Mouse (Mus musculus) limb, embryonic 14.5 days (tissue): ENCODE results near the gene Adamts16. TPM values are rescaled to one million over a fixed set of nuclear protein-coding genes. Genes with fewer than 3 reads are reported as not detected.
A peak's percentile ranks its signal among the peaks of the same experiment; 100 is the strongest.

Experiments used
- ATAC-seq: fragments of 200-750 bp; cut with Nextera tagmentation; 2 replicates; pipeline ENCODE4 v1.8.0; 2017; ENCODE audit warnings: low read depth, moderate number of reproducible peaks, moderate TSS enrichment; ENCODE audit not compliant: low FRiP score
- DNase-seq: peaks from one replicate; pipeline ENCODE4 v3.0.0-alpha.2; 2015; ENCODE audit warnings: low spot score
- H3K27ac ChIP-seq: fragments of 300-500 bp; sonication (generic); replicated peaks from 2 replicates; pipeline ENCODE4 v1.5.1; 2014; ENCODE audit warnings: low read depth, mild to moderate bottlenecking, low read length, moderate library complexity, mixed read lengths
- H3K27me3 ChIP-seq: fragments of 300-500 bp; sonication (generic); 2 replicates; pipeline ENCODE4 v1.6.1; 2014; ENCODE audit warnings: low read length, mixed read lengths; ENCODE audit not compliant: control insufficient read depth, insufficient read depth
- H3K36me3 ChIP-seq: fragments of 300-500 bp; sonication (generic); 2 replicates; pipeline ENCODE4 v1.6.1; 2014; ENCODE audit warnings: mild to moderate bottlenecking, low read length, moderate library complexity, mixed read lengths; ENCODE audit not compliant: control insufficient read depth, insufficient read depth
- H3K4me1 ChIP-seq: fragments of 300-500 bp; sonication (generic); 2 replicates; pipeline ENCODE4 v1.6.1; 2014; ENCODE audit warnings: antibody characterized with exemption, low read length, mixed read lengths; ENCODE audit not compliant: control insufficient read depth, insufficient read depth
- H3K4me2 ChIP-seq: fragments of 300-500 bp; sonication (generic); replicated peaks from 2 replicates; pipeline ENCODE4 v1.6.1; 2014; ENCODE audit warnings: low read depth, mild to moderate bottlenecking, low read length, moderate library complexity; ENCODE audit not compliant: severe bottlenecking
- H3K4me3 ChIP-seq: fragments of 300-500 bp; sonication (generic); replicated peaks from 2 replicates; pipeline ENCODE4 v1.5.1; 2014; ENCODE audit warnings: low read length
- H3K9ac ChIP-seq: fragments of 300-500 bp; sonication (generic); 2 replicates; pipeline ENCODE4 v1.6.1; 2014; ENCODE audit warnings: mild to moderate bottlenecking, low read depth, low read length, moderate library complexity; ENCODE audit not compliant: severe bottlenecking
- H3K9me3 ChIP-seq: fragments of 300-500 bp; sonication (generic); 2 replicates; pipeline ENCODE4 v1.6.1; 2016; ENCODE audit warnings: low read length; ENCODE audit not compliant: control insufficient read depth
- POLR2A ChIP-seq: fragments of 200-500 bp; IDR thresholded peaks from 2 replicates; pipeline ENCODE4 v1.8.0; 2012; ENCODE audit warnings: inconsistent platforms, mild to moderate bottlenecking, moderate library complexity, borderline replicate concordance; ENCODE audit not compliant: insufficient read depth, insufficient read length; ENCODE audit errors: extremely low read depth
- WGBS: fragments of 180-500 bp; shearing (Covaris S2); extraction: QIAGEN DNeasy Blood & Tissue Kit; methylation state at CpG from one replicate; pipeline ENCODE4 v1.1.7; 2014; 5-methylcytosine and 5-hydroxymethylcytosine counted together
- polyA plus RNA-seq, 2 experiments: library from polyadenylated mRNA; depleted of rRNA in 1 of 2; stranded (reverse) in 1 of 2; unstranded in 1 of 2; fragments of >200 nt; fragmentation: Nextera tagmentation in 1 of 2; extraction: Ambion mirVana in 1 of 2; gene quantifications; 2 replicates each; pipeline versions ENCODE4 v1.2.1 to v1.2.3; 2012 to 2014

The Adamts16 gene
- polyA plus RNA-seq, 2 experiments, result 1.8 to 4.7 TPM

- DNase-seq (no peak), ATAC-seq (peak; percentile 34; the same call in 1 of the 2 replicates)
- Histone ChIP-seq H3K27ac (no peak overlapping the region), H3K4me2 (no peak overlapping the region), H3K9ac (no peak overlapping the region), H3K4me1 (no peaks in the 10 kb centered on the region), H3K4me3 (no peak overlapping the region), H3K9me3 (no peaks in the 10 kb centered on the region), H3K27me3 (no peaks in the 10 kb centered on the region), H3K36me3 (no peaks in the 10 kb centered on the region)
- whole genome bisulfite sequencing, result 88% methylated on average over 6 of the region's 6 CpGs
- no peak for TF ChIP-seq POLR2A
Measured at GRCm38 (mm10) chr13:70832593-70833138, 8.9 kb downstream of the Adamts16 start.

GRCm38 (mm10) chr13:70831041-70831440, 10.6 kb downstream of the Adamts16 start:
- DNase-seq (peak; percentile 83), ATAC-seq (no peak)
- no peak overlapping the region for H3K4me3 ChIP-seq
- no peaks in the 10 kb centered on the region for H3K9me3 ChIP-seq
- no peaks in the 10 kb centered on the region for H3K4me1 ChIP-seq
- H3K27ac ChIP-seq, result no peak overlapping the region
- H3K4me2 ChIP-seq, result no peak overlapping the region
- 48% methylated on average over 4 of the region's 4 CpGs for WGBS
- no peaks in the 10 kb centered on the region for H3K27me3 ChIP-seq
- no peak overlapping the region for H3K9ac ChIP-seq
- no peaks in the 10 kb centered on the region for H3K36me3 ChIP-seq
- no peak for TF ChIP-seq POLR2A

- Histone ChIP-seq H3K27me3 (no peaks in the 10 kb centered on the region), H3K27ac (no peak overlapping the region), H3K4me2 (no peak overlapping the region), H3K4me3 (no peak overlapping the region), H3K4me1 (peaks cover 9% of the 10 kb centered on the region; the same call in 1 of the 2 replicates), H3K9me3 (no peaks in the 10 kb centered on the region), H3K9ac (no peak overlapping the region), H3K36me3 (no peaks in the 10 kb centered on the region)
- peak; percentile 52 for ATAC-seq
- 35% methylated on average over 4 of the region's 4 CpGs for WGBS
- DNase-seq, result no peak
- no peak for TF ChIP-seq POLR2A
Measured at GRCm38 (mm10) chr13:70827507-70827906, 14.1 kb downstream of the Adamts16 start.

- DNase-seq (no peak), ATAC-seq (peak; percentile 35)
- H3K27ac ChIP-seq, result no peak overlapping the region
- peaks cover 9% of the 10 kb centered on the region; the same call in 1 of the 2 replicates for H3K4me1 ChIP-seq
- no peaks in the 10 kb centered on the region for H3K36me3 ChIP-seq
- WGBS, result 27% methylated on average over 5 of the region's 5 CpGs
- no peak overlapping the region for H3K4me2 ChIP-seq
- no peak overlapping the region for H3K9ac ChIP-seq
- no peak for TF ChIP-seq POLR2A
- no peak overlapping the region for H3K4me3 ChIP-seq
- no peaks in the 10 kb centered on the region for H3K9me3 ChIP-seq
- no peaks in the 10 kb centered on the region for H3K27me3 ChIP-seq
Measured at GRCm38 (mm10) chr13:70825265-70825664, 16.3 kb downstream of the Adamts16 start.

GRCm38 (mm10) chr13:70823757-70824156, 17.9 kb downstream of the Adamts16 start:
- Histone ChIP-seq H3K36me3 (no peaks in the 10 kb centered on the region), H3K27ac (no peak overlapping the region), H3K4me3 (no peak overlapping the region), H3K4me2 (no peak overlapping the region), H3K9me3 (no peaks in the 10 kb centered on the region), H3K4me1 (peaks cover 9% of the 10 kb centered on the region; the same call in 1 of the 2 replicates), H3K27me3 (no peaks in the 10 kb centered on the region), H3K9ac (no peak overlapping the region)
- WGBS, result 48% methylated on average over 8 of the region's 8 CpGs
- no peak for DNase-seq
- no peak for ATAC-seq
- TF ChIP-seq POLR2A, result no peak
